Mouse (Mus musculus): ENCODE results near the gene F2r. TPM values are rescaled to one million over a fixed set of nuclear protein-coding genes. Genes with fewer than 3 reads are reported as not detected.

F2r gene
- polyA plus RNA-seq, 2 experiments, result 11.5 to 25.7 TPM

DNA sequence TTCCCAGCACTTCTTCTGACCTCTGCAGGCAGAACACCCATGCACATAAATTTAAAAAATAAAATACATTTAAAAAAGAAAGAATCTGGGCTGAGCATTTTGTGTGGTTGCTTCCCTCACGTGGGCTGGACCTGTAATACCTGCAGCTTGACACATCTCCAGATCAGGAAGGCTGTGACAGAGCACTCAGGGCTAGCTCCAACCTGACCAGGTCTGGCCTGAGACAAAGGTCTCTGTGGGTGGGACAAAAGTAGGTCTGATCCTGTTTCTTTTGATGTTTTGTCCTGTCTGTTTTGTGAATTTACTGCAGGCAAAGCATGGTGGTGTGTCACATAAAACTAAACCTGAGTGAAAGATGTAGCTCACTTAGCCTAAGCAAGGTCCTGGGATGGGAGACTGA, 36.4 kb downstream of the F2r start:
- Histone ChIP-seq H3K4me2 (ENCODE audit: low read depth) (no peak overlapping the region), H3K9ac (replicated peaks) (no peak overlapping the region), H3K9me3 (ENCODE audit: control insufficient read depth, low read length) (no peaks in the 10 kb centered on the region), H3K4me3 (ENCODE audit: insufficient read depth in 1 of 2, low read depth in 2 of 2, low read length in 2 of 2) (no peak overlapping the region), H3K27ac (no peak overlapping the region), H3K27me3 (ENCODE audit: control insufficient read depth, insufficient read depth, low read length) (no peaks in the 10 kb centered on the region), H3K36me3 (replicated peaks; ENCODE audit: control insufficient read depth, insufficient read depth, low read depth) (no peaks in the 10 kb centered on the region), H3K4me1 (replicated peaks; ENCODE audit: control insufficient read depth in 2 of 2, insufficient read depth in 2 of 2, low read length in 1 of 2) (no peaks in the 10 kb centered on the region)
- 34% methylated on average over 1 of the region's 1 CpGs for WGBS (ENCODE audit: insufficient replicate concordance)
- DNase-seq (ENCODE audit: low read depth in 3 of 3, low spot score in 3 of 3), result no peak
- TF ChIP-seq CTCF (IDR thresholded peaks at IDR 0.05; ENCODE audit: low read depth) (no peak), EP300 (IDR thresholded peaks at IDR 0.05; ENCODE audit: low read depth) (no peak)
- ATAC-seq (ENCODE audit: insufficient read depth), result no peak

GRCm38 (mm10) chr13:95578016-95578697, 40.1 kb downstream of the F2r start:
- H3K27ac ChIP-seq, result no peak overlapping the region
- no peaks in the 10 kb centered on the region for H3K27me3 ChIP-seq (ENCODE audit: control insufficient read depth, insufficient read depth, low read length)
- H3K4me2 ChIP-seq (ENCODE audit: low read depth), result no peak overlapping the region
- 76% methylated on average over 5 of the region's 5 CpGs for WGBS (ENCODE audit: insufficient replicate concordance)
- no peak for DNase-seq (ENCODE audit: low read depth in 3 of 3, low spot score in 3 of 3)
- ATAC-seq (ENCODE audit: insufficient read depth), result no peak
- H3K4me3 ChIP-seq (ENCODE audit: insufficient read depth in 1 of 2, low read depth in 2 of 2, low read length in 2 of 2), result no peak overlapping the region
- H3K4me1 ChIP-seq (replicated peaks; ENCODE audit: control insufficient read depth in 2 of 2, insufficient read depth in 2 of 2, low read length in 1 of 2), result no peaks in the 10 kb centered on the region
- H3K9ac ChIP-seq (replicated peaks), result no peak overlapping the region
- H3K36me3 ChIP-seq (replicated peaks; ENCODE audit: control insufficient read depth, insufficient read depth, low read depth), result no peaks in the 10 kb centered on the region
- no peaks in the 10 kb centered on the region for H3K9me3 ChIP-seq (ENCODE audit: control insufficient read depth, low read length)
- no peak for TF ChIP-seq CTCF (IDR thresholded peaks at IDR 0.05; ENCODE audit: low read depth)

GRCm38 (mm10) chr13:95570877-95571276, 47.4 kb downstream of the F2r start:
- DNase-seq (ENCODE audit: low read depth in 3 of 3, low spot score in 3 of 3) (no peak), ATAC-seq (ENCODE audit: insufficient read depth) (no peak)
- Histone ChIP-seq H3K4me3 (ENCODE audit: insufficient read depth in 1 of 2, low read depth in 2 of 2, low read length in 2 of 2) (no peak overlapping the region), H3K9me3 (ENCODE audit: control insufficient read depth, low read length) (no peaks in the 10 kb centered on the region), H3K27ac (no peak overlapping the region), H3K9ac (replicated peaks) (no peak overlapping the region), H3K36me3 (replicated peaks; ENCODE audit: control insufficient read depth, insufficient read depth, low read depth) (no peaks in the 10 kb centered on the region), H3K27me3 (ENCODE audit: control insufficient read depth, insufficient read depth, low read length) (no peaks in the 10 kb centered on the region), H3K4me1 (replicated peaks; ENCODE audit: control insufficient read depth in 2 of 2, insufficient read depth in 2 of 2, low read length in 1 of 2) (peaks cover 0 to 11% of the 10 kb centered on the region in 2 experiments; a peak in 3 of 4 replicates), H3K4me2 (ENCODE audit: low read depth) (no peak overlapping the region)
- no peak for TF ChIP-seq CTCF (IDR thresholded peaks at IDR 0.05; ENCODE audit: low read depth)
- TF ChIP-seq EP300 (IDR thresholded peaks at IDR 0.05; ENCODE audit: low read depth), result no peak
- WGBS (ENCODE audit: insufficient replicate concordance), result 80% methylated on average over 4 of the region's 4 CpGs

GRCm38 (mm10) chr13:95569326-95569725, 49.0 kb downstream of the F2r start:
- no peak for DNase-seq (ENCODE audit: low read depth in 3 of 3, low spot score in 3 of 3)
- no peaks in the 10 kb centered on the region for H3K9me3 ChIP-seq (ENCODE audit: control insufficient read depth, low read length)

DNA sequence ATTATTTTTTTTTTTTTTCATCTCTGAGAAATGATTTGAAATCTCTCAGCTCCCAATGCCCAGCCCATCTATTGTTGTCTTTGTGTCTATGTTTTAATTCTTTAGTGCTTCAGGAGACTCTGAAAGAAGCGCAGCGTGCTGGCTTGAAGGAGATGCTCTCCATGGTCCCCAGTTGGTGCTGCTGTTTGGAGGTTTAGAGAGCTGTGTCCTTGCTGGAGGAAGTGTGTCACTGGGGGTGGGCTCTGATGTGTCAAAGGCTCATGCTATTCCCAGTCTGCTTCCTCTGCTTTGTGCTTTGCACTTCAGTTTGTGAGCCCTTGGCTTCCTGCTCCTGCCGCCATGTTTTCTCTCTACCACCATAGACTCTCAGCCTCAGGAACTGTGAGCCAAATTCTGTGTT, 50.0 kb downstream of the F2r start:
- Histone ChIP-seq H3K9ac (replicated peaks) (no peak overlapping the region), H3K4me1 (replicated peaks; ENCODE audit: control insufficient read depth in 2 of 2, insufficient read depth in 2 of 2, low read length in 1 of 2) (peaks cover 0 to 11% of the 10 kb centered on the region in 2 experiments; a peak in 3 of 4 replicates), H3K27ac (no peak overlapping the region), H3K9me3 (ENCODE audit: control insufficient read depth, low read length) (no peaks in the 10 kb centered on the region), H3K36me3 (replicated peaks; ENCODE audit: control insufficient read depth, insufficient read depth, low read depth) (no peaks in the 10 kb centered on the region), H3K27me3 (ENCODE audit: control insufficient read depth, insufficient read depth, low read length) (no peaks in the 10 kb centered on the region), H3K4me2 (ENCODE audit: low read depth) (no peak overlapping the region), H3K4me3 (ENCODE audit: insufficient read depth in 1 of 2, low read depth in 2 of 2, low read length in 2 of 2) (no peak overlapping the region)
- no peak for ATAC-seq (ENCODE audit: insufficient read depth)
- TF ChIP-seq EP300 (IDR thresholded peaks at IDR 0.05; ENCODE audit: low read depth), result no peak
- no peak for TF ChIP-seq CTCF (IDR thresholded peaks at IDR 0.05; ENCODE audit: low read depth)
- 90% methylated on average over 3 of the region's 3 CpGs for WGBS (ENCODE audit: insufficient replicate concordance)
- DNase-seq (ENCODE audit: low read depth in 3 of 3, low spot score in 3 of 3), result no peak

More at GRCm38 (mm10) chr13:95569326-95569725, 49.0 kb downstream of the F2r start:
- Histone ChIP-seq H3K4me3 (ENCODE audit: insufficient read depth in 1 of 2, low read depth in 2 of 2, low read length in 2 of 2) (no peak overlapping the region), H3K36me3 (replicated peaks; ENCODE audit: control insufficient read depth, insufficient read depth, low read depth) (no peaks in the 10 kb centered on the region), H3K27ac (no peak overlapping the region), H3K9ac (replicated peaks) (no peak overlapping the region), H3K4me1 (replicated peaks; ENCODE audit: control insufficient read depth in 2 of 2, insufficient read depth in 2 of 2, low read length in 1 of 2) (peaks cover 0 to 11% of the 10 kb centered on the region in 2 experiments; a peak in 3 of 4 replicates), H3K4me2 (ENCODE audit: low read depth) (no peak overlapping the region), H3K27me3 (ENCODE audit: control insufficient read depth, insufficient read depth, low read length) (no peaks in the 10 kb centered on the region)
- TF ChIP-seq EP300 (IDR thresholded peaks at IDR 0.05; ENCODE audit: low read depth), result no peak
- no peak for TF ChIP-seq CTCF (IDR thresholded peaks at IDR 0.05; ENCODE audit: low read depth)
- no peak for ATAC-seq (ENCODE audit: insufficient read depth)

All from liver, embryonic 14.5 days (tissue).